Mouse (Mus musculus): ENCODE measurements around the gene Odf3l1. TPM values are rescaled to one million over a fixed set of nuclear protein-coding genes. Genes with fewer than 3 reads are reported as not detected.

The Odf3l1 gene
- total RNA-seq, 2 experiments from 2014 or later, result 0.22 TPM; not detected in 1

DNA sequence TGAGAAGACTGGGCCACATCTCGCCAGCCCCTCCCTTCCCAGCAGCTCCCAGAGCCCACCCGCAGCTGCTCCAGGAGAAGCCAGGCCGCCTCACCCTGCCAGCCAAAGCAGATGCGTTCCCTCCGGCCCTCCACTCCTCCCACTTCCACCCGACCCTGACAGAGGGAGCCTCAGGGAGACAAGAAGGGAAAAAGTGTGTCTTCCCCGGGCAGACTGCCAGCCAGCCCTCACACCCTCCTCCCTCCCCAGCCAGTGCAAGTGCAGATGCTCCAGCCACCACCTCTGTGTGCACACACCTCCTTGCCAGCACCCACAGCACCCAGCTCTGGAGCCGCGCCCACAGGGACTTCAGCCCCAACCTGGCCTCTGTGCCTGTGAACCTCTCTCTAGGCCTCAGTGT lies 12.3 kb upstream of the Odf3l1 start:
- no peak overlapping the region for H3K4me3 ChIP-seq
- H3K27ac ChIP-seq, result peak overlapping the region; percentile 62
- intact Hi-C loops (cut with DNase I), result no loop called here
- peak; percentile 69 for DNase-seq
- no peak for TF ChIP-seq CTCF (IDR thresholded peaks at IDR 0.05)

DNA sequence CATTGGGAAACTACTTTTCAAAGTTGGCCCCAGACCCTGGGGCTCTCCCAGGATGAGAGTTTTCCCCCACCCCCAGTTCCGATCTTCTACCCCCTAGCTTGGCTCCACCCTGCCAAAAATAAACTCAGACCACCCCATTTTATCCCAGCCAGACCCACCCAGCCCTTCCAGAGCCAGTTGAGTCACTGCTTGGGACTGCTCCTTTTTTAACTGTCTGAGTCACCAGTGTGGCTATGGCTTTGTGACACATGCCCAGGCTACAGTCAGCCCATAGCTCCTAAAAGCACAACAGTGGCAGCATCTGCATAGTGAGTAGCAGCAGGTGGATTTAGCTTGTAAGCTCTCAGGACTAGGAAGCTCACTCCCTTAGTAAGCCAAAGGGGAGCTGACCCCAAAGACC lies 8.6 kb upstream of the Odf3l1 start:
- H3K27ac ChIP-seq, result peak overlapping the region; percentile 87
- TF ChIP-seq CTCF (IDR thresholded peaks at IDR 0.05), result no peak
- no peak for DNase-seq
- no peak overlapping the region for H3K4me3 ChIP-seq
- intact Hi-C loops (cut with DNase I), result no loop called here

DNA sequence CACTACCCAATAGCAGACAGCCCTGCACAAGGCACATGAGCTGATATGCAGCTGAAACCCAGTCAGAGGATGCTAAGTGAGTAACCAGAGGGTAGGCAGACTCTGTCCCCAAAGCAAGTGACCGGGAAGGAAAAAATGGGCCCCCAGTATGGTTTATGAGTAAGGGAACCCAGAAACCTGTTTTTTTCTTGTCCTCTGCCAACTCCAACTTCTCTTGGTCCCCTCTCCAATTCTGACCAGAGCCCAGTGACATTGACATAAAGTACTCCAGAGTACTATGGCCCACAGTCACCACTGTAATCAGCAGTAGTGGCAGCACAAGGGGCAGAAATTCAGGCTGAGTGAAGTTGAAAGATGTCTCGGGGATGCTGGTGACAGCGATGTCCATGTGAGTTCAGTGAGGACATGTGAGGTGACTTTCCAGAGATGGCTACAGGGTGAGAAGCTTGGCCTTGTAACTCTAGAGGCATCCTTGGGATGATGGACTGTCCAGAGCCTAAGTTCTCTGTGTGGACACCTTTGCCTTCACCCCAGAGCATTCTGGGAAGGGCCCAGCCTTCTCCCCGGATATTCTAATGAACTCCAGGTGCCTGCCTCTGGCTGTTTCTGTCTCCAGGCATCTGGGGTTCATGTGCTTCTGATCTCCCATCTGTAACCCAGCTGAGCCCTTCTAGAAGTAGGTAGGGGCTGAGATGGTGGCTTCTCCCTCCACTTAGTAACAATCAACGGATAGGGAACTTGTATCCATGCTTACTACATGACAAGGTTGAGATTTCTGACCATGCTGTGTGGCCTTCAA lies 7.8 kb upstream of the Odf3l1 start:
- peak overlapping the region; percentile 87 for H3K27ac ChIP-seq
- no peak overlapping the region for H3K4me3 ChIP-seq
- no peak for TF ChIP-seq CTCF (IDR thresholded peaks at IDR 0.05)
- intact Hi-C loops (cut with DNase I), result no loop called here
- DNase-seq, result no peak

DNA sequence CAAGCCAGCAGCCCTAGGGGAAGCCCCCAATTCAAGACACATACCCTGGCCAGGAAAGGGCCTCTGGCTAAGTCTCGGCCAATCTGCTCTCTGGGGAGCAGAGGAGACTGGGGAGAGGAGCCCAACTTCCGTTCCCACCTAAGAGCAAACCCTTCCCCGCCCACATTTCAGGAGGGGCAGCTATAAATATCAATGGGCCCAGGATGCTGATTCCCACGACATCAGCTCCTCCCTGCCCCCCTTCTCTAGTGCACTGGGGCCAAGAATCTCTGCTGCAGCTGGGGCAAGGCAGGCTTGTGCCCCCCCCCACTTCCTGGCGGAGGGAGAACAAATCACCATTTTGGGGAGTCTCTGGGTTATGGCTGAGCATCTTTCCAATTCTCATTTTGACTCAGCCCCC lies 6.7 kb upstream of the Odf3l1 start:
- peak overlapping the region; percentile 87 for H3K27ac ChIP-seq
- intact Hi-C loops (cut with DNase I), result no loop called here
- peak; percentile 73 for DNase-seq
- H3K4me3 ChIP-seq, result peak overlapping the region; percentile 23
- TF ChIP-seq CTCF (IDR thresholded peaks at IDR 0.05), result no peak

DNA sequence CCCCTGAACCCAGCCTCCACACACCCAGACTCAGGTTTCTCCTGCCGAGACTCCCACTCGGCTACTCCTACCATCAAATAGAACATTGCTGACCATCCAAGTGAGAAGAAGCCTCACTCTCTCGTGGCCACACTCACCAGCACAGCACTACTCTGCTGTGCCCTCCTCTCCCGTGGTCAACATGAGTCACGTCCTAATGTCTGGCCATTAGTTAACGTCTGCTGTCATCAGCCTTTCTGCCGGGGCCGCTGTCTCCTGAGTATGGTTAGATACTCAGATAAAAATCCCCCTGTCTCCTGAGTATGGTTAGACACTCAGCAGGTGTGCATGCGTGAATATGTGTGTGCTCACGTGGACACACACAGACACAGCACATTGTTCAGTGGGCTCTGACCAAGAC lies 6.3 kb upstream of the Odf3l1 start:
- intact Hi-C loops (cut with DNase I), result no loop called here
- H3K4me3 ChIP-seq, result peak overlapping the region; percentile 23
- no peak for TF ChIP-seq CTCF (IDR thresholded peaks at IDR 0.05)

DNA sequence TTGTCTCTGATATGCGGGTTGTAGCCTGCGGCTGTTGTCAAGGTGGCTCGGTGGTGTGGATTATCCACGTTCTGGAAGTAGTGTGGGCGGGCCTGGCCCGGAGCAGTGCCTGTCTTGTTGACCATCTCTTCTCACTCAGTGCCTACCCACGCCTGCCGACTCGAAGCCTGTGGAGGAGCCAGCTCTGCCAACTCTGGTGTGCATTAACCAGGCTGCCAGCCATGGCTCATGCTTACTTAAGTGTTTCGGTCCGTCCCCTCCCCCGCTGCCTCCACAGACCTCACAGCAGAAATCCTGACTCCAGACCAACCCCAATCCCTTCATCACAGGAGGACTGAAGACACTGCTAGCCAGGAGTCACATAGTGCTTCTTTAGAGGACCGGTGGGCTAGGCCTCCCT lies 5.1 kb upstream of the Odf3l1 start:
- intact Hi-C loops (cut with DNase I), result no loop called here
- H3K27ac ChIP-seq, result peak overlapping the region; percentile 87
- DNase-seq, result no peak
- TF ChIP-seq CTCF (IDR thresholded peaks at IDR 0.05), result no peak
- H3K4me3 ChIP-seq, result no peak overlapping the region

More for the DNA sequence above, 6.3 kb upstream of the Odf3l1 start:
- peak overlapping the region; percentile 87 for H3K27ac ChIP-seq
- DNase-seq, result no peak

DNA sequence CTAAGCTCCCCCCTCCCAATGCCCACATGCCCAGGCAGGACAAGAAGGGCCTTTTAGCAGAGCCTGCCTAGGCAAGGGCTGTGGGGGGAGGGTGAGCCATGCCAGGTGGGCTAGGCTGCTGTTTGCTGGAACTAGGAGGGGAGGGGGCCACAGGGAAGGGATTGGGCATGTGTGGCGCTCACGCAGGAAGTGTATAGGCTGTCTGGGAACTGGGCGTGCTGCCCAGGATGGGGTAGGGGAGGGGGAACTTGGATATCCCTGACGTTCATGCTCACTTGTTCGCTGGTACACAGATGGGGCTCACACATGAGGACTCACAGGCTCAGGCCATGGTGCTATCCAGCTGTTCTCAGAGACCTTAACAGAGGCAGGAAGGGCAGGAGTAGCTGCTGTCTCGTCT lies 3.8 kb upstream of the Odf3l1 start:
- peak; percentile 47 for DNase-seq
- TF ChIP-seq CTCF (IDR thresholded peaks at IDR 0.05), result no peak
- Histone ChIP-seq H3K4me3 (peak overlapping the region; percentile 74), H3K27ac (peak overlapping the region; percentile 87)
- intact Hi-C loops (cut with DNase I), result no loop called here

DNA sequence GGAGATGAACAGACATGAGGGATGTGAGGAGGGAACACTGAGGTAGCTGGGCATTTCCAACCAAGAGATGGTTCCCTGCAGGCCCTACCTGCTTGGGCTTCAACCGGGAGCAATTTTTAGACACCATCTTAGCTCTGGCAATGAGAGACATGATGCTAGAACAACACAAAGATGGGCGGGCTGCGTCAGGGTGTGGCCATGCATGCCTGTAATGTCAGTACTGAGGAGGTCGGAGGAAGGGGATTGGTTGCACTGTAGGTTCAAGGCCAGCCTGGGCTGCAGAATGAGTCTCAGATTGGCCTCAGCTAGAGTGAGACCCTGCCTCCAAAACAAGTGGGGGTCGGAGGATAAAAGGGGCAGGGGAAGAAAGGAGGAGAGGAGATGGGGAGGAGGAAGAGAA lies 2.0 kb upstream of the Odf3l1 start:
- intact Hi-C loops (cut with DNase I), result no loop called here
- no peak for TF ChIP-seq CTCF (IDR thresholded peaks at IDR 0.05)
- Histone ChIP-seq H3K27ac (peak overlapping the region; percentile 87), H3K4me3 (peak overlapping the region; percentile 74)
- no peak for DNase-seq

DNA sequence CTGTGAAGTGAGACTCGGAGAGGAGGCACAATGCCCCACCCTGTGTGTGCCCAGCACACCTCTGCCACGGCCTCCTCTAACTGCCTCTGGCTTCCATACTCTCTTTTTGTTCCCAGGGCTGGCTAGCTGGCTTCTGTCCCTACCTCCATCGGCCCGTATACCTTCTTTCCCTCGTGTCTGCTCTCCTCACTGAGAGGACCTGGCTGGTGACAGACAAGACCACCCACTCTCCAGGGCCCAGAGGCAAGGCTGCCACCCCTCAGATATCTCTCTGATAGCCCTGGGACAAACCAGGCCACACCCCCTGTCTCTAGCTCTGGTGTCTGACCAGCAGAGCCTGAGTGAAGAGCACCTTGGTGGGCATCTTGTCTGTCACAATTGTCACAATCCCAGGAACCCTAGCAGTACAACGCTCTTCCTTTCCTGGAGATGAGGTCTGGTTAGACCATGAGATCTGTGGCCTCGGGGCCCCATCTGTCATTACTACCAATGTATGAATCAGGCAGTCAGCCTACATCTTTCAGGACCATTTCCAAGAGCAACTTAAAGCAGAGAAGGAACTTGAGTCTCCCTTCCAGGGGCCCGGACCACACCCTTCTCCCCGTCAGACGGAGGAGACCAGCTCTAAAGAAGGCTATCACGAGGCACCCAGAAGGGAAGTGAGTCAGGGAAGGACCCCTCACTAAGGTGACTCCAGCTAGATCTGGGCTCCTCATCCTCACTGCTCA lies 1.4 kb upstream of the Odf3l1 start:
- intact Hi-C loops (cut with DNase I), result no loop called here
- no peak for DNase-seq
- TF ChIP-seq CTCF (IDR thresholded peaks at IDR 0.05), result no peak
- Histone ChIP-seq H3K4me3 (peak overlapping the region; percentile 74), H3K27ac (peak overlapping the region; percentile 87)

DNA sequence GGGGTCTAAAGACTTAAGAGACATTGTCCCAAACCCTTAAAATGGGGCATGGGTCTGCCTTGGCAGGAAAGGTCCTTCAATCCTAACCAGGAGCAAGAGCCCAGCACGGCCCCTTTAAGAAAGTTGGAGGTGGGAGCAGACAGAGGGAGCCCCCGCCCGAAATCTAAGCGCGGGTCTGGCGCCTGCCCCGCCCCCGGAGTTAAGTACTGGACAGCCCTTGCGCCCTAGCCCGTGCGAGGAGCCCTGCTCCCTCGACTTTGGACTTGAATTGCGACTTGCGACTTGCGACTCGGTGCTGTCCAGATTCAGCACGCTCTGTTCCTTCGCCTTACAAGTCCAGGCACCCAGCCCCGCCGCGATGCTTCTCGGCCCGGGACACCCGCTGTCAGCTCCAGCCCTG lies 353 bp upstream of the Odf3l1 start, which contains the start of gene Cspg4:
Gene Cspg4, plus strand, starts transcription at position 202 of the 400 bp plus-strand sequence.
- Histone ChIP-seq H3K4me3 (peak within 1 kb of the TSS; percentile 74), H3K27ac (peak within 1 kb of the TSS; percentile 87)
- intact Hi-C loops (cut with DNase I), result no loop called here
- DNase-seq, result peak; percentile 86
- no peak for TF ChIP-seq CTCF (IDR thresholded peaks at IDR 0.05)

DNA sequence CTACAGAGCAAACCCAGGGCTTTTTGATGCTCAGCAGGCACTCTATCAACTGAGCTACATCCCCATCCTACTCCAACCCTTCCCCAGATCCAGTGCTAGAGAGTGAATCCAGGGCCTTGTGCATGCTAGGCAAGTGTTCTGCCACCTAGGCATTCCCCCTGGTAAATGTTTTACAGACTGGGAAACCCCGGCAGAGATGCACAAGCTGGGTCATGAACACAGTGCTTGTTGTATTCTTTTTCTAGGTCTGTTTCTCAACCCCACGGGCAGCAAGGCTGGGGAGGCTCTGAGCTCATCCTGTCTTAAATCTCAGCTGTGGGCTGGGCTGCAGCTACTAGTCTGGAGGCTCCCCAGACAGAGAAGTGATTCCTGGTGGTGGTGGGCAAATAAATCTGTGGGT lies 1.6 kb downstream of the Odf3l1 start:
- Histone ChIP-seq H3K4me3 (no peak overlapping the region), H3K27ac (0 out of 2 replicates have a peak overlapping the region, but pooled peaks have one; percentile 20)
- DNase-seq, result no peak
- TF ChIP-seq CTCF (IDR thresholded peaks at IDR 0.05), result no peak
- intact Hi-C loops (cut with DNase I), result no loop called here

DNA sequence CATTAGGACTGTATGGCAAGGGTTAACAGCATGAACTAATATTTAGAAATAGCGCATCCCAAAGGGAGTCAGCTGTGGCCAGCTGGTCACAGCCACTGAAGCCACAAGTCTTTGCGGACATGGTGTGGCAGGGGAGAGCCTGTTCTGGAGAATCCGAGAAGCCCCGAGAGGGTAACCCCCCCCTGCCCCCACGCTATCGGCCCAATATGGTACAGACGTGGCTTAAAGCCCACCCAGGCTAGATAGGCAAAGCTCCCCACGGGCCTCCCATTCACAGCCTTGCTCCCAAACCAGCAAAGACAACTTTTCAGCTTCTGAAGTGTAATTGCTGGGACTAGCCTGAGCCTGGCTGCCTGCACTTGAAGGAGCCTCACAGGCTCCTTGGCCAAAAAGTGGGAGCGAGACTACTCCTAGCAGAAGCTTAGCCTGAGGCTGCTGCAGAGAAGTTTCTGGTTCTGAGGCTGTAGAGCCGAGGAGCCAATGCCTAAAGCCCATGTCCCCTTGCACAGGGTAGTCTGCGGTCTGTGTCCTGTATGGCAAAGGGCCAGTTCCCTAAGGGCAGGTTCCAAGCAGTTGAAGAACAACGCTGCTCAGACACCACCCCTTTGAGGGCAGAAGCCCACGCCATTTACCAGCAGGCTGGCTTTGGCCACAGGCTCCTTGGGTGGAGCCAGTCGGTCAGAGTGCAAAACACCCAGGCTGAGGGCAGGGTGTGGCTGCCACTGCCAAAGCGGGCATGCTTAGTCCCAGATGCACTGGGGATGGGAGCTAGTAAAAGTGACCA lies 3.8 kb downstream of the Odf3l1 start:
- H3K27ac ChIP-seq, result peak overlapping the region; percentile 64
- DNase-seq, result peak; percentile 46
- no peak for TF ChIP-seq CTCF (IDR thresholded peaks at IDR 0.05)
- H3K4me3 ChIP-seq, result peak overlapping the region; percentile 22
- intact Hi-C loops (cut with DNase I), result no loop called here
